ENCODE assay signal across 14 mouse cellular contexts in genomic region chr9:105459032-105459431, GRCm38 (mm10).
DNase-seq lines count a peak whose midpoint lies in the region; ATAC-seq and TF ChIP-seq lines count a peak whose summit lies in the region.
"Had no signal": no experiment of that assay in that cellular context is flagged by ENCODE, and none has a peak within 500 bp of the region (broad histone marks: within the 10 kb centered on the region; RNA-seq: fewer than 3 reads in every experiment).

No protein-coding gene starts in this region.

- no peak overlapping the region for H3K4me3 ChIP-seq in heart, adult 2 months
- H3K4me3 ChIP-seq in heart, embryonic 12.5 days = no peak overlapping the region
- H3K4me3 ChIP-seq in lung, embryonic 14.5 days (ENCODE audit: low read depth, low read length) = no peak overlapping the region
- H3K4me3 ChIP-seq in lung, adult 2 months (replicated peaks; ENCODE audit: extremely low read depth, low read depth, low read length) = no peak overlapping the region
- H3K4me3 ChIP-seq in liver, embryonic 16.5 days (ENCODE audit: low read depth, low read length) = no peak overlapping the region
- no peak overlapping the region for H3K4me3 ChIP-seq in midbrain, embryonic 16.5 days (ENCODE audit: low read depth, low read length)
- H3K4me3 ChIP-seq in forebrain, embryonic 12.5 days (replicated peaks) = no peak overlapping the region
- H3K4me3 ChIP-seq: embryonic facial prominence, embryonic 13.5 days; forebrain, embryonic 15.5 days; limb, embryonic 12.5 days; midbrain, embryonic 15.5 days had no signal

- no peaks in the 10 kb centered on the region for H3K9me3 ChIP-seq in heart, embryonic 12.5 days (replicated peaks)
- H3K9me3 ChIP-seq in lung, embryonic 14.5 days (ENCODE audit: low read depth, low read length) = no peaks in the 10 kb centered on the region
- no peaks in the 10 kb centered on the region for H3K9me3 ChIP-seq in liver, embryonic 16.5 days (replicated peaks; ENCODE audit: control insufficient read depth, low read length)
- no peaks in the 10 kb centered on the region for H3K9me3 ChIP-seq in midbrain, embryonic 16.5 days (replicated peaks; ENCODE audit: control insufficient read depth, low read length, poor library complexity, severe bottlenecking)
- H3K9me3 ChIP-seq in forebrain, embryonic 12.5 days = no peaks in the 10 kb centered on the region
- H3K9me3 ChIP-seq: embryonic facial prominence, embryonic 13.5 days; forebrain, embryonic 15.5 days; limb, embryonic 12.5 days; midbrain, embryonic 15.5 days had no signal

- no peak overlapping the region for H3K4me2 ChIP-seq in heart, embryonic 12.5 days
- no peak overlapping the region for H3K4me2 ChIP-seq in lung, embryonic 14.5 days
- no peak overlapping the region for H3K4me2 ChIP-seq in liver, embryonic 16.5 days (ENCODE audit: low read depth, low read length)
- H3K4me2 ChIP-seq in midbrain, embryonic 16.5 days (ENCODE audit: low read length) = no peak overlapping the region
- H3K4me2 ChIP-seq in forebrain, embryonic 12.5 days = no peak overlapping the region
- H3K4me2 ChIP-seq: embryonic facial prominence, embryonic 13.5 days; forebrain, embryonic 15.5 days; limb, embryonic 12.5 days; midbrain, embryonic 15.5 days had no signal

- peak; percentile 25 to 35 for DNase-seq in heart, adult 2 months
- DNase-seq in lung, embryonic 14.5 days = peak; percentile 19
- no peak for DNase-seq in lung, adult 2 months
- no peak for DNase-seq in left cerebral cortex, adult 11 months (ENCODE audit: low spot score)
- DNase-seq: cerebellum, postnatal 14 days; thymus, adult 18-20 months had no signal

- no peak overlapping the region for H3K27ac ChIP-seq in heart, adult 2 months
- H3K27ac ChIP-seq in heart, embryonic 12.5 days (ENCODE audit: poor library complexity, severe bottlenecking) = no peak overlapping the region
- no peak overlapping the region for H3K27ac ChIP-seq in lung, embryonic 14.5 days (ENCODE audit: low read depth)
- H3K27ac ChIP-seq in liver, embryonic 16.5 days (ENCODE audit: low read length) = no peak overlapping the region
- no peak overlapping the region for H3K27ac ChIP-seq in midbrain, embryonic 16.5 days (ENCODE audit: low read length)
- H3K27ac ChIP-seq in forebrain, embryonic 12.5 days = no peak overlapping the region
- H3K27ac ChIP-seq: embryonic facial prominence, embryonic 13.5 days; forebrain, embryonic 15.5 days; limb, embryonic 12.5 days; midbrain, embryonic 15.5 days had no signal

- 61% methylated on average over 13 of the region's 13 CpGs for WGBS in heart, adult 2 months
- WGBS in heart, embryonic 12.5 days = 88% methylated on average over 13 of the region's 13 CpGs
- 88% methylated on average over 13 of the region's 13 CpGs for WGBS in lung, embryonic 14.5 days
- WGBS in lung, adult 2 months = 66% methylated on average over 13 of the region's 13 CpGs
- WGBS in liver, embryonic 16.5 days (ENCODE audit: insufficient replicate concordance) = 80% methylated on average over 13 of the region's 13 CpGs
- 91% methylated on average over 13 of the region's 13 CpGs for WGBS in midbrain, embryonic 16.5 days
- 94% methylated on average over 13 of the region's 13 CpGs for WGBS in forebrain, embryonic 12.5 days

- no peaks in the 10 kb centered on the region for H3K4me1 ChIP-seq in heart, adult 2 months (ENCODE audit: control insufficient read depth, insufficient read depth, low read length)
- H3K4me1 ChIP-seq in heart, embryonic 12.5 days (replicated peaks) = no peaks in the 10 kb centered on the region
- no peaks in the 10 kb centered on the region for H3K4me1 ChIP-seq in lung, embryonic 14.5 days (ENCODE audit: insufficient read depth)
- H3K4me1 ChIP-seq in lung, adult 2 months (ENCODE audit: control insufficient read depth, insufficient read depth, low read length) = no peaks in the 10 kb centered on the region
- no peaks in the 10 kb centered on the region for H3K4me1 ChIP-seq in liver, embryonic 16.5 days (ENCODE audit: control insufficient read depth, low read depth, low read length)
- no peaks in the 10 kb centered on the region for H3K4me1 ChIP-seq in midbrain, embryonic 16.5 days (ENCODE audit: control insufficient read depth, insufficient read depth, low read length)
- no peaks in the 10 kb centered on the region for H3K4me1 ChIP-seq in forebrain, embryonic 12.5 days
- H3K4me1 ChIP-seq: embryonic facial prominence, embryonic 13.5 days; forebrain, embryonic 15.5 days; limb, embryonic 12.5 days; midbrain, embryonic 15.5 days had no signal

- TF ChIP-seq CTCF in heart, adult 2 months (IDR thresholded peaks at IDR 0.05) = no peak
- TF ChIP-seq CTCF in lung, embryonic 14.5 days (IDR thresholded peaks at IDR 0.05; ENCODE audit: low read depth) = no peak
- no peak for TF ChIP-seq CTCF in lung, adult 2 months (IDR thresholded peaks at IDR 0.05; ENCODE audit: insufficient read depth, low read length)

- no peaks in the 10 kb centered on the region for H3K27me3 ChIP-seq in heart, adult 2 months (ENCODE audit: control insufficient read depth, insufficient read depth, low read length)
- no peaks in the 10 kb centered on the region for H3K27me3 ChIP-seq in heart, embryonic 12.5 days (replicated peaks)
- H3K27me3 ChIP-seq in lung, embryonic 14.5 days (ENCODE audit: insufficient read depth, low read length) = no peaks in the 10 kb centered on the region
- H3K27me3 ChIP-seq in liver, embryonic 16.5 days (ENCODE audit: control insufficient read depth, insufficient read depth, low read depth, low read length) = no peaks in the 10 kb centered on the region
- no peaks in the 10 kb centered on the region for H3K27me3 ChIP-seq in midbrain, embryonic 16.5 days (ENCODE audit: control insufficient read depth, insufficient read depth, low read depth, low read length)
- H3K27me3 ChIP-seq in forebrain, embryonic 12.5 days = no peaks in the 10 kb centered on the region
- H3K27me3 ChIP-seq: embryonic facial prominence, embryonic 13.5 days; forebrain, embryonic 15.5 days; limb, embryonic 12.5 days; midbrain, embryonic 15.5 days had no signal

- no peak for TF ChIP-seq POLR2A in heart, adult 2 months (IDR thresholded peaks at IDR 0.05; ENCODE audit: insufficient read depth, low read depth, low read length)
- no peak for TF ChIP-seq POLR2A in lung, adult 2 months (IDR thresholded peaks at IDR 0.05; ENCODE audit: borderline replicate concordance, extremely low read depth, low read depth, low read length)

- intact Hi-C loops in heart, adult 2 months (cut with DNase I) = no loop called here

- no peaks in the 10 kb centered on the region for H3K79me2 ChIP-seq in heart, adult 2 months (replicated peaks; ENCODE audit: control insufficient read depth, insufficient read depth, low read length)

- ATAC-seq in heart, embryonic 12.5 days (ENCODE audit: insufficient number of reproducible peaks, low FRiP score) = no peak
- no peak for ATAC-seq in lung, embryonic 14.5 days (ENCODE audit: insufficient read depth)
- peak; percentile 56 for ATAC-seq in liver, embryonic 16.5 days (ENCODE audit: low read depth)
- no peak for ATAC-seq in midbrain, embryonic 16.5 days
- no peak for ATAC-seq in forebrain, embryonic 12.5 days (ENCODE audit: low FRiP score)
- ATAC-seq: forebrain, embryonic 15.5 days; midbrain, embryonic 15.5 days had no signal

- TF ChIP-seq EP300 in heart, adult 2 months (IDR thresholded peaks at IDR 0.05; ENCODE audit: insufficient read depth, low read depth, low read length) = no peak

- no peaks in the 10 kb centered on the region; the same call in 1 of the 2 replicates for H3K36me3 ChIP-seq in heart, adult 2 months (ENCODE audit: control insufficient read depth, insufficient read depth, low read length)
- peaks cover 53% of the 10 kb centered on the region for H3K36me3 ChIP-seq in heart, embryonic 12.5 days
- H3K36me3 ChIP-seq in lung, embryonic 14.5 days (ENCODE audit: insufficient read depth) = peaks cover 42% of the 10 kb centered on the region
- peaks cover 3% of the 10 kb centered on the region; the same call in 1 of the 2 replicates for H3K36me3 ChIP-seq in liver, embryonic 16.5 days (ENCODE audit: control insufficient read depth, insufficient read depth)
- H3K36me3 ChIP-seq in midbrain, embryonic 16.5 days (ENCODE audit: control insufficient read depth, insufficient read depth, low read length) = peaks cover 23% of the 10 kb centered on the region
- H3K36me3 ChIP-seq in forebrain, embryonic 12.5 days (replicated peaks) = peaks cover 28% of the 10 kb centered on the region

- H3K9ac ChIP-seq in heart, adult 2 months (ENCODE audit: low read depth, low read length) = no peak overlapping the region
- H3K9ac ChIP-seq in heart, embryonic 12.5 days = no peak overlapping the region
- no peak overlapping the region for H3K9ac ChIP-seq in lung, embryonic 14.5 days
- H3K9ac ChIP-seq in liver, embryonic 16.5 days (ENCODE audit: low read depth, low read length) = no peak overlapping the region
- no peak overlapping the region for H3K9ac ChIP-seq in midbrain, embryonic 16.5 days (ENCODE audit: low read depth, low read length)
- no peak overlapping the region for H3K9ac ChIP-seq in forebrain, embryonic 12.5 days
- H3K9ac ChIP-seq: embryonic facial prominence, embryonic 13.5 days; forebrain, embryonic 15.5 days; limb, embryonic 12.5 days; midbrain, embryonic 15.5 days had no signal

Comparison
In these comparisons a context has a peak if more than half of its experiments do, and no peak if none do; other contexts are left out.
1. DNase-seq: peak in heart, adult 2 months (2 of 2) and lung, embryonic 14.5 days (single experiment); none in lung, adult 2 months (single experiment) and left cerebral cortex, adult 11 months (single experiment).